Mouse (Mus musculus) forebrain, postnatal 0 days (tissue): ENCODE data around the gene Dclk3. TPM values are rescaled to one million over a fixed set of nuclear protein-coding genes. Genes with fewer than 3 reads are reported as not detected.

Experiments
- ATAC-seq: fragments of 200-750 bp; cut with Nextera tagmentation; 2 replicates; pipeline ENCODE4 v1.8.0; 2017; ENCODE audit warnings: mild to moderate bottlenecking, moderate library complexity
- DNase-seq: peaks from one replicate; pipeline ENCODE4 v3.0.0-alpha.2; 2015
- H3K27ac ChIP-seq: fragments of 300-500 bp; sonication (generic); 2 replicates; pipeline ENCODE4 v1.5.1; 2014; ENCODE audit warnings: low read depth, mild to moderate bottlenecking, antibody characterized with exemption, low read length, moderate library complexity, mixed read lengths
- H3K27me3 ChIP-seq: fragments of 300-500 bp; sonication (generic); 2 replicates; pipeline ENCODE4 v1.6.1; 2014; ENCODE audit warnings: mild to moderate bottlenecking, low read length, mixed read lengths; ENCODE audit not compliant: insufficient read depth
- H3K36me3 ChIP-seq: fragments of 300-500 bp; sonication (generic); 2 replicates; pipeline ENCODE4 v1.6.1; 2014; ENCODE audit warnings: mild to moderate bottlenecking, moderate library complexity; ENCODE audit not compliant: insufficient read depth
- H3K4me1 ChIP-seq: fragments of 300-500 bp; sonication (generic); 2 replicates; pipeline ENCODE4 v1.6.1; 2014; ENCODE audit warnings: antibody characterized with exemption; ENCODE audit not compliant: insufficient read depth
- H3K4me2 ChIP-seq: fragments of 300-500 bp; sonication (generic); 2 replicates; pipeline ENCODE4 v1.6.1; 2014; ENCODE audit warnings: low read depth, mild to moderate bottlenecking, moderate library complexity
- H3K4me3 ChIP-seq: fragments of 300-500 bp; sonication (generic); 2 replicates; pipeline ENCODE4 v1.5.1; 2014; ENCODE audit warnings: low read depth, low read length, mixed read lengths
- H3K9ac ChIP-seq: fragments of 300-500 bp; sonication (generic); 2 replicates; pipeline ENCODE4 v1.6.1; 2014; ENCODE audit warnings: mild to moderate bottlenecking
- H3K9me3 ChIP-seq: fragments of 300-500 bp; sonication (generic); 2 replicates; pipeline ENCODE4 v1.6.1; 2016; ENCODE audit warnings: low read length
- CTCF ChIP-seq: sonication (generic); IDR thresholded peaks from 2 replicates; pipeline ENCODE4 v1.5.1; 2016; ENCODE audit warnings: antibody characterized with exemption, control low read depth, low read depth
- WGBS: fragments of 180-500 bp; shearing (Covaris S2); extraction: QIAGEN DNeasy Blood & Tissue Kit; methylation state at CpG from one replicate; pipeline ENCODE4 v1.1.7; 2014; 5-methylcytosine and 5-hydroxymethylcytosine counted together
- polyA plus RNA-seq: library from polyadenylated mRNA; unstranded; fragments of >200 nt; fragmentation: Nextera tagmentation; extraction: Ambion mirVana; gene quantifications from 2 replicates; pipeline ENCODE4 v1.2.1, GENCODE M21; 2015
- total RNA-seq: library from RNA; depleted of rRNA; stranded (reverse); fragments of >200 nt; gene quantifications from 2 replicates; pipeline ENCODE4 v1.2.3, GENCODE M21; 2014; rRNA removed

Dclk3 gene
- total RNA-seq, result 20.1 and 20.8 TPM in 2 replicates
- 8.6 and 11.6 TPM in 2 replicates for polyA plus RNA-seq

DNA sequence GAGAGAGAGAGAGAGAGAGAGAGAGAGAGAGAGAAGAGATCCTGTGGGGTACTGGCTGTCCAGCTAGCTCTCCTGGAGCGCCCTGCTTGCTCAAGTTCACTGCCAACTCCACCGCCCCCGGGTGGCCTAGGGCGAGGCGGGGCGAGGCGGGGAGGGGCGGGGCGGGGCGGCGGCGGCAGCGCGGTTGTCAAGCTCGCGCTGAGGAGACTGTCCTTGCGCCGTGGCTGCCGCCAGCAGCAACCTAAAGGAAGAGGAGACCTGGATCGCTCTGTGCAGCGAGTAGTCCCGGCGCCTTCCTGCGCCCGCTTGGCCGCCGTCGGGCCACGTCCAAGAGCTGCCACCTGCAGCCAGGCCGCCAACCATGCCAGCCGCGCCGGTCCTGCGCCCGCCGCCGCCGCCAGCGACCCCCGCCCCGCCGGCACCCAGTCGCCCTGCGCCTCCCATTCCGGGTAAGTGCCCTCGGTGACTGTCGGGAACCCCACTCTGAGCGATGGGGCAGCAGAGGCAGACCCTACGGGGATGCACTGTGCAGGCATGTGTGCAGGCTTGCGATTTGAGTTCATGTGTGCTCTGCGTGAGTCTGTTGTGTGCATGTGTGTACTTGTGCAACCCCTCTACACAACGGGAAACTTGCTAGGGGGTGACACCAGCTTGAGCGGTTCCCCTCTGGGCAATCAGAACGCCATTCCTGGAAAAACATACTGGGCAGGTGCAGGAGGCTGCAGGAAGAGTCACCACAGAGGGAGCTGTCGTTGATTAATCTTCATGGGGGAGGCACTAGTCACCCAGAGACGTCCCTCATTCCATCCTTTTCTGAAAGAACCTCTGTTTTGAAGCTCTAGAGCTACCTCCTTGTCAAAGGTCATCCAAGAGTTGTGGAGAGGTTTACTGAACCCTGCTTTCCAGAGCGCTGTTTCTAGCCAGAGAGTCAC lies at the start of gene Dclk3:
TSS of gene Dclk3 (plus strand) at position 178 of the 932 bp plus-strand sequence.
- WGBS, result 3% methylated on average over 48 of the region's 57 CpGs
- Histone ChIP-seq H3K27ac (peak within 1 kb of the TSS; percentile 64), H3K9ac (peak within 1 kb of the TSS; percentile 58), H3K9me3 (no peaks in the 10 kb centered on the region), H3K36me3 (no peaks in the 10 kb centered on the region), H3K4me2 (peak within 1 kb of the TSS; percentile 63), H3K4me3 (peak within 1 kb of the TSS; percentile 48), H3K27me3 (peaks cover 11% of the 10 kb centered on the region; the same call in 1 of the 2 replicates), H3K4me1 (no peaks in the 10 kb centered on the region)
- DNase-seq (peak; percentile 38), ATAC-seq (peak; percentile 78)
- peak; percentile 23 for TF ChIP-seq CTCF

DNA sequence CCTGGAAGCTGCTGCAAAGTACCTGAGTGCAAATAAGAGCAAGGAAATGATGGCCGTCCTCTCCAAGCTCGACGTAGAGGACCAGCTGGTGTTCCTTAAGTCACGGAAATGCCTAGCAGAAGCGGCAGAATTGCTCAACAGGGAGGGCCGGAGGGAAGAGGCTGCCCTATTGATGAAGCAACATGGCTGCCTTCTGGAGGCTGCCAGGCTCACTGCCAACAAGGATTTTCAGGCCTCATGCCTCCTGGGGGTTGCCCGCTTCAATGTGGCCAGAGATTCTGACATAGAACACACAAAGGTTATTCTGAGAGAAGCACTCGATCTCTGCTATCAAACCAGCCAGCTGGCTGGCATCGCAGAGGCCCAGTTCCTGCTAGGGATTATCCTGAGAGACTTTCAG lies 48.9 kb upstream of the Dclk3 start:
- ATAC-seq (no peak), DNase-seq (no peak)
- H3K4me3 ChIP-seq, result no peak overlapping the region
- no peak for TF ChIP-seq CTCF
- no peak overlapping the region for H3K4me2 ChIP-seq
- no peaks in the 10 kb centered on the region for H3K4me1 ChIP-seq
- H3K36me3 ChIP-seq, result 0 out of 2 replicates have a peak, but pooled peaks cover 9% of the 10 kb centered on the region
- H3K27ac ChIP-seq, result no peak overlapping the region
- H3K27me3 ChIP-seq, result no peaks in the 10 kb centered on the region
- 64% methylated on average over 9 of the region's 9 CpGs for WGBS
- H3K9me3 ChIP-seq, result no peaks in the 10 kb centered on the region
- H3K9ac ChIP-seq, result no peak overlapping the region

DNA sequence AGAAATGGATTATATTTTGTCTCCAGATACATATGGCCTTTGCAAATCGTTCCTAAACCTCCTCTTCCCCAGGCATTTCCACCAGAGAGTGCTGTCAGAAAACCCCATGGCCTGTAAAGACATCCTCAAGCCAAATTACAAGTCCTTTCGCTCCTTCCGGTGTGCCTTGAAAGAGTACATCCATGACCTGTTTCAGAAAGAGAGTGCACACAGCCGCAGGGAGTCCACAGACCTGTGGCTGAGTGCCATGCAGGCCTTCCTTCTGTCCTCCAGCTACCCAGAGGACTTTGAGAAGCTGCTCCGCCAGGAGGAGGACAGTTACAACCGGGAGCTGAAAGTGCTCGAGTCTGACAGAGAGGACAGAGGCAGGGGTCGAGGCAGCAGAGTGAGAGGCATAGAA lies 47.8 kb upstream of the Dclk3 start:
- no peak for ATAC-seq
- no peaks in the 10 kb centered on the region for H3K27me3 ChIP-seq
- H3K4me1 ChIP-seq, result no peaks in the 10 kb centered on the region
- 83% methylated on average over 8 of the region's 8 CpGs for WGBS
- no peak overlapping the region for H3K4me3 ChIP-seq
- no peak overlapping the region for H3K9ac ChIP-seq
- no peak overlapping the region for H3K4me2 ChIP-seq
- no peak for DNase-seq
- no peak for TF ChIP-seq CTCF
- H3K27ac ChIP-seq, result no peak overlapping the region
- H3K9me3 ChIP-seq, result no peaks in the 10 kb centered on the region
- H3K36me3 ChIP-seq, result 0 out of 2 replicates have a peak, but pooled peaks cover 6% of the 10 kb centered on the region

DNA sequence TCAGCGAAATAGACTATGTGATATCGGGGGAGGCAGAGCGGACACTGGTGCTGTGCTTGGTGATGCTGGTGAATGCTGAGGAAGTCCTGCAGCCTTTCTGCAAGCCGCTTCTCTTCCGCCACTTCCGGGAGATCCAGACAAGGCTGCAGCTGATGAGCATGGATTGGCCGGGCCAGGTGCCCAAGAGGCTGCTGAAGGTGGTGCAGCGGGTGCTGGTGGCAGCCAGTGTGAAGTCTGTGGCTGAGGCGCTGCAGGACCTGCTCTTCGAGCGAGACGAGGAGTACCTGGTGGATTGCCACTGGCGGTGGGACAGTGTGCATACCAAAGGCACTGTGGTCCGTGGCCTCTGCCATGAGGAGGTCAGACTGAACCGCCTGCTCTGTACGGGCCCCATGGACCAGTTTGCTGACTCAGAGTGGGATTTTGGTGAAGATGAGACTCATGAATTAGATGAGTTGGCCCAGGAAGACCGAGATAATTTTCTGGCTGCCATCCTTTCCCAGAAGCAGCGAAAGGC lies 46.9 kb upstream of the Dclk3 start:
- no peak for TF ChIP-seq CTCF
- no peaks in the 10 kb centered on the region for H3K27me3 ChIP-seq
- H3K4me3 ChIP-seq, result no peak overlapping the region
- H3K4me1 ChIP-seq, result no peaks in the 10 kb centered on the region
- 89% methylated on average over 18 of the region's 18 CpGs for WGBS
- DNase-seq (no peak), ATAC-seq (no peak)
- no peak overlapping the region for H3K4me2 ChIP-seq
- H3K9me3 ChIP-seq, result no peaks in the 10 kb centered on the region
- H3K9ac ChIP-seq, result no peak overlapping the region
- H3K27ac ChIP-seq, result no peak overlapping the region
- H3K36me3 ChIP-seq, result 0 out of 2 replicates have a peak, but pooled peaks cover 6% of the 10 kb centered on the region

DNA sequence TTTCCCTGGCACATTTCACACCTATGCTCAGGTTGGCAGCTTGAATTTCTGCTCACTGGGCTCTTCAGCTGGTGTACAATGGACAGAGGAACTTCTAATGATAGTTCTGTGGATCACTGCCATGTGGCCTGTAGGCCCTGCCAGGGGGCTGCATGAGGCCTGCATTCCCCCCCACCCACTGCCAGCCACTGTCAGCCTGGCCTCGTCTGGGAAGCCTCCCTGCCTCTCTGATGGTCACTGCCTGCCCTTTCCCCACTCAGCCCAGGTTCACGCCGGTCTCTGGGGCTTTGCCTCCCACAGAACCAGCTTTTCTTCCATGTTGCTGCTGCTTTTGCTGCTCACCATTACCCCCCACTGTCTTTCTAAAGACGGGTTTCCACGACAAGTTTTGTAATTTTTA lies 43.6 kb upstream of the Dclk3 start:
- ATAC-seq (no peak), DNase-seq (no peak)
- Histone ChIP-seq H3K27ac (no peak overlapping the region), H3K36me3 (0 out of 2 replicates have a peak, but pooled peaks cover 6% of the 10 kb centered on the region), H3K4me1 (no peaks in the 10 kb centered on the region), H3K9ac (no peak overlapping the region), H3K4me3 (no peak overlapping the region), H3K4me2 (no peak overlapping the region), H3K9me3 (no peaks in the 10 kb centered on the region), H3K27me3 (no peaks in the 10 kb centered on the region)
- TF ChIP-seq CTCF, result no peak
- WGBS, result 61% methylated on average over 5 of the region's 5 CpGs

DNA sequence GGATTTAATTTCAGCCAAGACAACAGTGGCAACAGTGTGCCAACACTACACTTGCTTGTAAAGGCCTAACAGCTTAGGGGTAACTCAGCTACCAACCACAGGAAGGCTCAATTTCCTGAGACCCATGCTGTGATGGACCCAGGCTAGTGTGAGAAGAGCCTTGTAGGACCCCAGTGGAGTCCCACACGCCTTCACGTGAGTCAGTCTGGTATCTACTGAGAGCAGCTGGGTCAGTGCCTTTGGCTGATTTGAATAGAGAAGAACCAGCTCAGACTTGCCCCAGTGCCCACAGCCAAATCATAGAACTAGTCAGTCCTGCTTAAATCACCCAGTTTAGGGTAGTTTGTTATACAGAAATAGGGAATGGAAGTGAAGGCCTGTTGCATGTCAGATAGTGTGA lies 40.8 kb upstream of the Dclk3 start:
- WGBS, result 79% methylated on average over 2 of the region's 2 CpGs
- H3K4me2 ChIP-seq, result no peak overlapping the region

DNA sequence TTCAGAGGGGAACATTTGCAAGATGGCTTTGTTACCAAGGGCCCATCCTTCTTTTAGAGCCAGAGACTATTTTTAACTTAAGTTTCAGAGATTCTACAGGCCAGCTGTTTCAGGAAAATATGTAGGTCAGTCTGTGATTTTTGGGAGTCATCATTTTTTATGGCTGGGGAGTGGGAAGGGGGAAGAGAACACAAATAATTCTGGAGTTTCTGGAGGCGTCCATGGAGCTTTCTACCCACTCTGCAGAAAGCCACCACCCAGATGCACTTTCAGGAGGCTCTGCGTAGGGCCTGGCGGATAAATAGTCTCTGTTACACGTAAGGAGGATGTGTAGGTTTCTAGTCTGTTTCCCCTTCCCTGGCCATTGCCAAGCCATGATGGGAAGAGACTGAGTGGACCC lies 38.8 kb upstream of the Dclk3 start:
- Histone ChIP-seq H3K4me3 (no peak overlapping the region), H3K4me2 (no peak overlapping the region), H3K27me3 (no peaks in the 10 kb centered on the region), H3K9me3 (no peaks in the 10 kb centered on the region), H3K27ac (no peak overlapping the region), H3K4me1 (no peaks in the 10 kb centered on the region), H3K36me3 (no peaks in the 10 kb centered on the region), H3K9ac (no peak overlapping the region)
- WGBS, result 92% methylated on average over 4 of the region's 4 CpGs
- DNase-seq (no peak), ATAC-seq (no peak)
- no peak for TF ChIP-seq CTCF

More for the DNA sequence above, 40.8 kb upstream of the Dclk3 start:
- Histone ChIP-seq H3K9me3 (no peaks in the 10 kb centered on the region), H3K9ac (no peak overlapping the region), H3K27me3 (no peaks in the 10 kb centered on the region), H3K4me3 (no peak overlapping the region), H3K36me3 (no peaks in the 10 kb centered on the region), H3K4me1 (no peaks in the 10 kb centered on the region), H3K27ac (no peak overlapping the region)
- DNase-seq (no peak), ATAC-seq (no peak)
- TF ChIP-seq CTCF, result no peak
